Mouse (Mus musculus) megakaryocyte, embryonic 14.5 days (primary cell): ENCODE data around the gene Cbx7.

Experiments
- FLI1 ChIP-seq: IDR thresholded peaks from 2 replicates; pipeline ENCODE4 v1.6.1; 2012; ENCODE audit warnings: low read length, inconsistent platforms, mixed read lengths
- GATA1 ChIP-seq: IDR thresholded peaks from 3 replicates; pipeline ENCODE4 v1.6.1; 2012; ENCODE audit warnings: mixed read lengths, low read length, inconsistent platforms, borderline replicate concordance

DNA sequence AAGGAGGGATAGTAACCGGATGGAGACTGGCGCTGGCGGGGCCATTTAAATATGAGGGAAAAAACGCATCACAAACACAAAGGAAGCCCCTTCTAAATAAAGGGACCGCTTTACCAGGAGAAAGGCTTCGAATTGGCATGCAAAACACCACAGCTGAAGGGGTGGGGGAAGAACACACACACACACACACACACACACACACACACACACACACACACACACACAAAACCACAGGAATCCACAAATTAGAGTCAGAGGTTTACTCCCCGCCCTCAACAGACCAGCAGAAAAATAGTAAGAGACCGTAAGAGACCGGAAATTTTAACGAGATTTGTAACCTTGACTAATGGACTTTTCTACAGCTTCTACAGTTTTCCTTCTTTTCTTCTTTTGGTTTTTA, 36.1 kb downstream of the Cbx7 start:
- TF ChIP-seq GATA1: no peak
- TF ChIP-seq FLI1: no peak
